Mouse (Mus musculus) embryonic fibroblast, embryonic 13.5 days (primary cell): ENCODE data around the gene Anxa11.
"Not testable (repeated sequence)": the region's sequence is repeated elsewhere in the genome, so short reads cannot be mapped to it uniquely, and the experiment has no call there.

Experiments used
- CTCF ChIP-seq: IDR thresholded peaks from 2 replicates; pipeline ENCODE4 v1.5.1; 2011; ENCODE audit warnings: mild to moderate bottlenecking, control low read depth, low read length, moderate library complexity, borderline replicate concordance; ENCODE audit not compliant: insufficient read depth
- POLR2A ChIP-seq: IDR thresholded peaks from 2 replicates; pipeline ENCODE4 v1.6.1; 2011; ENCODE audit warnings: low read depth, mild to moderate bottlenecking, control low read depth, low read length, moderate library complexity

DNA sequence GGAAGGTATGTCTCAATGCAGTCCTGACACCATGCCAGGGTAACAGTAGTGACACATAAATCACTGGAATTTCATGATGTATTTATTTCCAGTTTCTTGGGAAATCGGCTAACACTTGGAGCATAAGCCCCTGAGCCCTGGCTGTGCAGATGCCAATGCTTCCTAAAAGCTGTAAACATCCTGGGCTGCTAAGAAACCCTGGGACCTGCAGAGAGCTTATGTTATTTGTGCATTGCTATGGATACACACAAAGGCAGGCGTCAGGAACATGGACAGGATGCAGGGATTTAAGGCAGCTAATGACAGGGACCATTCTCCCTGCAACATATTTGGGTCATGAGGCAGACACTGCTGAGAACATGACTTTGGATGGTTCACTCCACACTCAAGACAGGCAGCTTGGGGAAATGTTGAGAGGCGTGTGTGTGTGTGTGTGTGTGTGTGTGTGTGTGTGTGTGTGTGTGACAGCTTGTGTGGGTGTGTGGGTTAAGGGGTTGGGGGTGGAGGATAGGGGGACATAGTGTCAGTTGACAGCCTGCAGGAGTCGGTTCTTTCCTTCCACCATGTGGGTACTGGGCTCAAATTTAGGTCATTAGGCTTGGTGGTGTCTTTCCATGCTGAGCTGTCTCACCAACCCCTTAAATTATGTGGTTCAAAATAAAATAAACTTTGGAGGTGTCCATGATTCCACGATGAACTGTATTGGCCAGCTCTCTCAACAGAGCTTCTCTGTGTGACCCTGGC is 76.6 kb downstream of the Anxa11 start:
- TF ChIP-seq CTCF, POLR2A: not testable (repeated sequence)
